Mouse (Mus musculus): ENCODE data around the gene Astl. TPM values are rescaled to one million over a fixed set of nuclear protein-coding genes. Genes with fewer than 3 reads are reported as not detected.

The Astl gene
- polyA plus RNA-seq, 1 experiment = not detected

- DNase-seq (ENCODE audit: low read depth) = no peak
These were observed 14.0 kb upstream of the Astl start for GRCm38 (mm10) chr2:127324456-127324855.

GRCm38 (mm10) chr2:127328090-127328851 is 10.2 kb upstream of the Astl start:
- DNase-seq (ENCODE audit: low read depth) = no peak

DNA sequence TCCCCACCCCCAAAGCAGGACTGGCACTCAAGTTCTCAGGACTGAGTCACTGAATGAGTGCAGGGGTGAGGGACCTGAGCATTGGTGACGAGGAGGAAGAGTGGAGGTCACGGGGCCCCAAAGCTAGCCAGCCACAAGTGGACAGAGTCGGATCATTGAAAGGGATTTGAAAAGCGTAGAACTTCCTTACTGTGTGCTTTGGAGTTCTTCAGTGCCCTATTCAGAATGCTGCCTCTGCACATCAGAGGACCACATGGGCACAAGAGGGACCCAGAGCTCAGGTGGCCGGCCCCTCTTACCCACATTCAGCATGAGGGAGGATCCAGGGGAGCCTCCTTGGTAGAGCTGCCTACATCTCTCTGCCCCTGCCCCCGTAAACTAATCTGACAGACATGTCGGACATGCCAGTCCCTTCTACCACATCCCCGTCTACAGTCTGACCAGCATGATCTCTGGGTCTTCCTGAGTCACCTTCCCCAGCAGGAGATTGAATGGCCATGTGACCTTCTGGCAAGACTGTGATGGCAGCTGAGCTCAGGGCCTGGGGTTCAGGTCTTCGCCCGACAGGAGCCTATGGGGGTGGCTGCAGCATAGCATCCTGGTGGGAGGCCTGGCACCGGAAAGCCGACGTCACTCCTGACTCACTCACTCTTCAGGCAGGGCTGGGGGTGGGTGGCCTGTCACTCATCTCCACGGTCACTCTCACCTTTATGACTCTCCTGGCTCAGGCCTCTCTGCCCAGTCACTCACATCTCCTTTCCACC is 5.5 kb upstream of the Astl start:
- DNase-seq (ENCODE audit: low read depth) = no peak

- DNase-seq (ENCODE audit: low read depth) = no peak
These were observed 4.4 kb upstream of the Astl start for GRCm38 (mm10) chr2:127333945-127334603.

DNA sequence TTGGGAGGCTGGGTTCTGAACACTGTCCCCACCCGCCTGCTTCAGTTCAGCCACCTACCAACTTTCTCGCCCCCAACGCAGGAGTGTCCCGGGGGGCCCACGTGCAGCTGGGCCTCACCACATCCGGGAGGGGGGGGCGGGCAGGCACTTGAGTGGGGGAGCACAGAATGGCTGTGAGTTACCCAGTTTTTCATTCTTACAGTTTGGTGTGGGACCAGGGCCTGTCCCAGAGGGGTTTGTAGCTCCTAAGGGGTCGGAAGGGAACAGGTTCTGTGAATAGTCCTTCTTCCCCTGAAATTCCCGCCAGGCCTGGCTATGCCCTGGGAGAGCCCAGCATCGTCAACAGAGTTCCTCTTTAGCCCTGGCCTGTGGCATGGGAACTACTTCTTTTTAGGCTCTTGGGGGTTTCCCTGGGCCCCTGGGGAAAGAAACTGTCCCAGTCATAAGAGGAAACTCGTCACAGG is 3.3 kb upstream of the Astl start:
- no peak for DNase-seq (ENCODE audit: low read depth)

GRCm38 (mm10) chr2:127335767-127336496 is 2.5 kb upstream of the Astl start, which contains the start of gene Dusp2:
TSS of gene Dusp2 (plus strand) at chr2:127336159.
- no peak for DNase-seq (ENCODE audit: low read depth)

DNA sequence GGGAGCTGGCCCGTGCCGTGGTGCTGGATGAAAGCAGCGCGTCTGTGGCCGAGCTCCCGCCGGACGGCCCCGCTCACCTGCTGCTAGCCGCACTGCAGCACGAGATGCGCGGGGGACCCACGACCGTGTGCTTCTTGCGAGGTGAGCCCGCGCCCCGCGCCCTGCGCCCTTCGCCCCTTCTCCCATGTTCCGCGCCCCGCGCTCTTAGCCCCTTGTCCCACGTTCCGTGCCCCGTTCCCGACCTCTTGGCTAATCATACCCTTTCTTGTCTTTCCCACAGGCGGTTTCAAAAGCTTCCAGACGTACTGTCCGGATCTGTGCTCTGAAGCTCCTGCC is 2.0 kb upstream of the Astl start:
- DNase-seq (ENCODE audit: low read depth) = no peak

DNA sequence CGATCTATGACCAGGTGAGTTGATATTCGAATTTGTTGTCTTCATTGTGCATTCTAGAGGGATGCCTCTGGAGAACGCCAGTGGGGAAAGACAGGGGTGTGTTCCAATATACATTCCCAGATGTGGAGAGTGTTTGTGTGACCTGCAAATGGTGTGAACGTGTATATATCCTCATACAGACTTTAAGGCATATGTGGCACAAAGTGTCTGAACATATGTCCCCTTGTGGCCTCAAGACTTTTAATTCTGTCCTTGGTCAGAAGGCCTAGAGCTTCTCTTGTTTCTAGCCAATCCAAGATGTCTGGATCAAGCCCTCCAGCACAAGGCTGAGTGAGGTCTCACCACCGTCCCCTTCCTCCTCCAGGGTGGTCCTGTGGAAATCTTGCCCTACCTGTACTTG is 1.6 kb upstream of the Astl start:
- no peak for DNase-seq (ENCODE audit: low read depth)

DNA sequence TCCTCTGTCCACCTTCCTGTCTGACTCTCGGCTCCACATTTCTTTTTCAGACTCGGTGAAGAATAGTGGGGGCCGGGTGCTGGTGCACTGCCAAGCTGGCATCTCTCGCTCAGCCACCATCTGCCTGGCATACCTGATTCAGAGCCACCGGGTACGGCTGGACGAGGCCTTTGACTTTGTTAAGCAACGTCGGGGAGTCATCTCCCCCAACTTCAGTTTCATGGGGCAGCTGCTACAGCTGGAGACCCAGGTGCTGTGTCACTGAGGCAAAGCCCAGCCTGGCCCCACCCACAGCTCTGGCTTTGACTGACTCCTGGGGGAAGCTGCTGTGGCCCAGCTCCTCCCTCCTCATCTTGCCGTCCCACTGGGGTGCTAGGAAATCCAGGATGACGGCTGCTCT is 908 bp upstream of the Astl start:
- no peak for DNase-seq (ENCODE audit: low read depth)

DNA sequence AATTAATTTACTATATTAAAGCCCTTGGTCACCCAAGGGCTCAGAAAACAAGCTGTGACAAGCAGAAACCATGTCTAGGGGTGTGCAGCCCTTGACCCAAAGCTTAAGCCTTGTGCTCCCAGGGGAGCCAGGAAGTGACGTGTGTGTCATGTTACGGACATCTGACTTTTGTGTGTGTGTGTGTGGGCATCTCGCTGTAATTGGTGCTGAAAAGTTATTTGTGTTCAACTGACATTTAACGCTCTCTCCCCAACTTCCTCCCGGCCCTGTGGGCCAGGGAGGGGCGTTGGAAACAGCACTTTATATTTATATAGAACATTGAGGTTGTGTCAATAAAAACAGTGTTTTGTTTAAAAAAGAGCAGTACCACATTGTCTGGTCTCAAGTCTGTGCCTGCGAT is 427 bp upstream of the Astl start:
- no peak for DNase-seq (ENCODE audit: low read depth)

GRCm38 (mm10) chr2:127338833-127339232 is 394 bp downstream of the Astl start:
- DNase-seq (ENCODE audit: low read depth) = no peak

- DNase-seq (ENCODE audit: low read depth) = no peak
These were observed 823 bp downstream of the Astl start for GRCm38 (mm10) chr2:127339262-127339661.

- no peak for DNase-seq (ENCODE audit: low read depth)
These were observed 2.7 kb downstream of the Astl start for GRCm38 (mm10) chr2:127341159-127341558.

DNA sequence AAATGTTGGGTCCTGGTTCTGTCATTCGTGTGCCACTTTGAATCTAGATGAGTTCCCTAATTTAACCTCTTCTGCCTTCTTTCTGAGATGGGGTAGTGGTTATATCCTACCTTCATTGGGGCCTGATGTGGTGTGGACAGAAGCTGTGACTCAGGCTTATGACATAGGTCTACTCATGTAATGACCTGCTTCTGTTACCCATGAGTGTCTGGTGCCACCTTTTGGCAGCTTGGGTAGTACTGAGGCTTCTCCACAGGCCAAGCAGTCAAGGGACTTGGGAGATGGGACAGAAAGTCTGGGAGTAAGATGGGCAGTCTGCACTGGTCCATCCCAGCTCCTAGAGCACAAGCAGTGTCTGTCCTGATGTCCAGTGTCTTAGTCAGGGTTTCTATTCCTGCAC is 7.9 kb downstream of the Astl start:
- DNase-seq (ENCODE audit: low read depth) = no peak

GRCm38 (mm10) chr2:127347147-127347985 is 8.9 kb downstream of the Astl start:
- DNase-seq (ENCODE audit: low read depth) = no peak

DNA sequence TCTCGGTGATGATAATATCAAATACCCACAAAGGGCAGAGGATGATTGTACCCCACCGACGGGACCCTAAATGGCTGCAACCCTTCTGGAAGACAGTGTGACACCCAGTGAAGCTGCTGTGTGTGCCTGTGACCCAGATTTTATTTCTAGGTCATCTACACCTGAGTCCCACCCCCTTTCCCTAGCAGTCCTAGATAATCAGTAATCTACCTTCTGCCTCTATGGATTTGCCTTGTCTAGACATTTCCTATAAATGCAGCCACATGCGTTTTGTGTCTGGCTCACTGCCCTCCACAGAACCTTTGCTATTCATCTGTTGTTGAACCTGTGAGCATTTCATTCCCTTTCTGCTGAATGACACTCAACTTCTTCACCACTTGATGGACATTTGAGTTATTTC is 15.4 kb downstream of the Astl start:
- no peak for DNase-seq (ENCODE audit: low read depth)

GRCm38 (mm10) chr2:127362459-127363281 is 24.2 kb downstream of the Astl start, which contains the start of gene Adra2b:
TSS of gene Adra2b (plus strand) at chr2:127363208.
- no peak for DNase-seq (ENCODE audit: low read depth)

- no peak for DNase-seq (ENCODE audit: low read depth)
These were observed 24.8 kb downstream of the Astl start for GRCm38 (mm10) chr2:127363282-127363652.

- no peak for DNase-seq (ENCODE audit: low read depth)
These were observed 25.3 kb downstream of the Astl start for GRCm38 (mm10) chr2:127363696-127364095.

GRCm38 (mm10) chr2:127364452-127364851 is 26.0 kb downstream of the Astl start:
- no peak for DNase-seq (ENCODE audit: low read depth)

Measured in gonadal fat pad, adult 2 months (tissue).